Mouse (Mus musculus) liver, embryonic 13.5 days (tissue): ENCODE measurements around the gene Dok1. TPM values are rescaled to one million over a fixed set of nuclear protein-coding genes. Genes with fewer than 3 reads are reported as not detected.

Experiments
- ATAC-seq: fragments of 200-750 bp; cut with Nextera tagmentation; 2 replicates; pipeline ENCODE4 v1.8.0; 2017; ENCODE audit warnings: low read depth, mild to moderate bottlenecking, moderate number of reproducible peaks, moderate library complexity
- DNase-seq: peaks from one replicate; pipeline ENCODE4 v3.0.0; 2022
- H3K27ac ChIP-seq: fragments of 300-500 bp; sonication (generic); 2 replicates; pipeline ENCODE4 v1.5.1; 2015; ENCODE audit warnings: moderate library complexity, mild to moderate bottlenecking, inconsistent platforms
- H3K27me3 ChIP-seq: fragments of 300-500 bp; sonication (generic); 2 replicates; pipeline ENCODE4 v1.6.1; 2015; ENCODE audit warnings: mild to moderate bottlenecking, inconsistent platforms
- H3K36me3 ChIP-seq: fragments of 300-500 bp; sonication (generic); 2 replicates; pipeline ENCODE4 v1.6.1; 2015; ENCODE audit warnings: mild to moderate bottlenecking, inconsistent platforms
- H3K4me1 ChIP-seq: fragments of 300-500 bp; sonication (generic); replicated peaks from 2 replicates; pipeline ENCODE4 v1.6.1; 2015; ENCODE audit warnings: inconsistent platforms
- H3K4me2 ChIP-seq: fragments of 300-500 bp; sonication (generic); 2 replicates; pipeline ENCODE4 v1.6.1; 2015; ENCODE audit warnings: inconsistent platforms, mild to moderate bottlenecking, moderate library complexity
- H3K4me3 ChIP-seq: fragments of 300-500 bp; sonication (generic); replicated peaks from 2 replicates; pipeline ENCODE4 v1.5.1; 2015; ENCODE audit warnings: mild to moderate bottlenecking, inconsistent platforms
- H3K9ac ChIP-seq: fragments of 300-500 bp; sonication (generic); 2 replicates; pipeline ENCODE4 v1.6.1; 2015; ENCODE audit warnings: mild to moderate bottlenecking, inconsistent platforms
- H3K9me3 ChIP-seq: fragments of 300-500 bp; sonication (generic); replicated peaks from 2 replicates; pipeline ENCODE4 v1.6.1; 2016; ENCODE audit warnings: inconsistent platforms
- WGBS: fragments of 180-500 bp; shearing (Covaris S2); methylation state at CpG from one replicate; pipeline ENCODE4 v1.1.7; 2015; ENCODE audit not compliant: insufficient replicate concordance; 5-methylcytosine and 5-hydroxymethylcytosine counted together
- polyA plus RNA-seq: library from polyadenylated mRNA; unstranded; fragments of >200 nt; fragmentation: Nextera tagmentation; extraction: Ambion mirVana; gene quantifications from 2 replicates; pipeline ENCODE4 v1.2.1, GENCODE M21; 2015

Gene Dok1
- polyA plus RNA-seq, 1 experiment from 2014 or later, result 20.2 TPM

- H3K27ac ChIP-seq, result no peak overlapping the region
- no peaks in the 10 kb centered on the region for H3K36me3 ChIP-seq
- ATAC-seq (no peak), DNase-seq (no peak)
- peak overlapping the region; percentile 53 for H3K4me2 ChIP-seq
- no peak overlapping the region for H3K9ac ChIP-seq
- H3K4me3 ChIP-seq, result peak overlapping the region; percentile 38
- H3K9me3 ChIP-seq, result no peaks in the 10 kb centered on the region
- peaks cover 100% of the 10 kb centered on the region for H3K27me3 ChIP-seq
- WGBS, result 8% methylated on average over 8 of the region's 8 CpGs
- H3K4me1 ChIP-seq, result peaks cover 34% of the 10 kb centered on the region
These were observed 35.0 kb upstream of the Dok1 start for GRCm38 (mm10) chr6:83068221-83068620.

- ATAC-seq, result no peak
- Histone ChIP-seq H3K27ac (no peak overlapping the region), H3K4me2 (no peak overlapping the region), H3K9ac (no peak overlapping the region), H3K36me3 (no peaks in the 10 kb centered on the region), H3K4me3 (no peak overlapping the region), H3K4me1 (peaks cover 32% of the 10 kb centered on the region), H3K9me3 (no peaks in the 10 kb centered on the region), H3K27me3 (peaks cover 100% of the 10 kb centered on the region)
- WGBS, result 31% methylated on average over 6 of the region's 6 CpGs
- no peak for DNase-seq
These were observed 33.2 kb upstream of the Dok1 start for GRCm38 (mm10) chr6:83066441-83066840.

DNA sequence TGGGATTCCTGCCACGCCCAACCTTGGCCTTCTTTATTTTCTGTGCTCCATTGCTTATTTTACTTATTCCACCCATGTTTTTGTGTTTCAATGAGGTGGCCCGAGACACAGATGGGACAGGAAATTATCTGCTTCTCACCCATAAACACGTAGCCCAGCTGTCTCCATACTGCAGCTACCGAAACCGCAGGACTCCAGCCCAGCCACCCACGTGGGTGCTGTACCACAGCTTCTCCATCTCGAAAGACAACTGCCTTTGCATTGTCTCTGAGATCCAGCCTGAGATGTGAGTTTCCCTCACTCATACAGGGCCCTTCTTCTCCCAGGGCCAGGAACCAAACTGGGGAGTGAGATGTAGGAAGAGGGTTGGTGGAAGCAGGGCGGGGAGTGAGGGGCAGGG lies 32.7 kb upstream of the Dok1 start:
- Histone ChIP-seq H3K4me3 (no peak overlapping the region), H3K27me3 (peaks cover 100% of the 10 kb centered on the region), H3K9ac (no peak overlapping the region), H3K4me2 (no peak overlapping the region), H3K9me3 (no peaks in the 10 kb centered on the region), H3K36me3 (0 out of 2 replicates have a peak, but pooled peaks cover 4% of the 10 kb centered on the region), H3K4me1 (peaks cover 28% of the 10 kb centered on the region), H3K27ac (no peak overlapping the region)
- DNase-seq, result no peak
- ATAC-seq, result no peak
- 38% methylated on average over 8 of the region's 8 CpGs for WGBS

DNA sequence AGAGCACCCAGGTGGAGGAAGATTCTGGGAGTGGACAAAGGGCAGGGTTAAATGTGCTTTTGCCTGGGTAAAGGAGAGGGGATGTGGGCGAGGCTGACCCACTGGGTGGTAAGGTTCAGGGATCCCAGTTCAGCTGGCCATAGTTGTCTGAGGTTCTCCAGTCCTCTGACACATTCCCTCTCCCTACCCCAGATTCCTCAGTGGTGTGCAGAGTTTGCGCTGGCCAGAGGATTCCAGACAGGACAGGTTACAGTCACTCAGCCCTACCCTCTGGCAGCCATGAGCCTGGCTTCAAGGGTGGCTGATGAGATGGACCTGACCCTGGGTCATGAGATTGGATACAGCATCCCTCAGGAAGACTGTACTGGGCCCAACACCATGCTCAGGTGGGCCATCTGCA lies 25.5 kb upstream of the Dok1 start:
- ATAC-seq, result no peak
- Histone ChIP-seq H3K9ac (peak overlapping the region; percentile 52), H3K9me3 (no peaks in the 10 kb centered on the region), H3K36me3 (peaks cover 33% of the 10 kb centered on the region), H3K4me1 (peaks cover 37% of the 10 kb centered on the region), H3K4me2 (peak overlapping the region; percentile 51), H3K4me3 (peak overlapping the region; percentile 41), H3K27ac (peak overlapping the region; percentile 56; the same call in 1 of the 2 replicates), H3K27me3 (peaks cover 41% of the 10 kb centered on the region)
- no peak for DNase-seq
- WGBS, result 78% methylated on average over 2 of the region's 2 CpGs

- Histone ChIP-seq H3K27me3 (peaks cover 32% of the 10 kb centered on the region), H3K4me1 (peaks cover 44% of the 10 kb centered on the region), H3K36me3 (peaks cover 33% of the 10 kb centered on the region), H3K27ac (peak within 1 kb of the TSS; percentile 56), H3K4me3 (peak within 1 kb of the TSS; percentile 100), H3K9me3 (no peaks in the 10 kb centered on the region), H3K4me2 (peak within 1 kb of the TSS; percentile 51), H3K9ac (peak within 1 kb of the TSS; percentile 100)
- WGBS, result 73% methylated on average over 3 of the region's 3 CpGs
- no peak for ATAC-seq
- DNase-seq, result no peak
These were observed 24.5 kb upstream of the Dok1 start, which contains the start of gene Dqx1 for GRCm38 (mm10) chr6:83057790-83058189. Gene Dqx1, plus strand, starts transcription at chr6:83057844.

DNA sequence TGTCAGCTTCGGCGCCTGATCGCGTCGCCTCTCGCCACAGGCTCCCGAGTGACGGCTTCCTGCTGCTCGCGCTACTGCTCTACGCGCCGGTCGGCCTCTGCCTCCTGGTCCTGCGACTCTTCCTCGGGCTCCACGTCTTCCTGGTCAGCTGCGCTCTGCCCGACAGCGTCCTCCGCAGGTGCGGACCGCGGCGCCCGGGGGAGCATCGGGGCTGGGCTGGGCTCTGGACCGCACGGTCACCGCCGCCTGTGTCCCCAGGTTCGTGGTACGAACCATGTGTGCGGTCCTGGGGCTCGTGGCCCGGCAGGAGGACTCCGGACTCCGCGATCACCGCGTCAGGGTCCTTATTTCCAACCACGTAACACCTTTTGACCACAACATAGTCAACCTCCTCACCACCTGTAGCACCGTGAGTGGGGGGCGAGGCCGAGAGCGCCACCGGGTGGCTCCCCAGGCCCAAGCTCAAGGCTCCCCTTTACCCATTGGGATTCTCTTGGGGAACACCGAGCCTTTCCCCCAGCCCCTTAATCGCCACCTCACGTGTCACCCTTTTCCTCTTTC lies 21.7 kb upstream of the Dok1 start, which contains the start of gene Htra2:
TSS of gene Htra2 (minus strand) at position 403 of the 561 bp plus-strand sequence.
- Histone ChIP-seq H3K36me3 (peaks cover 54% of the 10 kb centered on the region), H3K27me3 (peaks cover 5% of the 10 kb centered on the region), H3K9ac (peak within 1 kb of the TSS; percentile 100), H3K27ac (peak within 1 kb of the TSS; percentile 97), H3K4me1 (peaks cover 65% of the 10 kb centered on the region), H3K4me3 (peak within 1 kb of the TSS; percentile 100), H3K9me3 (no peaks in the 10 kb centered on the region), H3K4me2 (peak within 1 kb of the TSS; percentile 97)
- DNase-seq (no peak), ATAC-seq (peak; percentile 14)
- under 1% methylated on average over 50 of the region's 50 CpGs for WGBS

DNA sequence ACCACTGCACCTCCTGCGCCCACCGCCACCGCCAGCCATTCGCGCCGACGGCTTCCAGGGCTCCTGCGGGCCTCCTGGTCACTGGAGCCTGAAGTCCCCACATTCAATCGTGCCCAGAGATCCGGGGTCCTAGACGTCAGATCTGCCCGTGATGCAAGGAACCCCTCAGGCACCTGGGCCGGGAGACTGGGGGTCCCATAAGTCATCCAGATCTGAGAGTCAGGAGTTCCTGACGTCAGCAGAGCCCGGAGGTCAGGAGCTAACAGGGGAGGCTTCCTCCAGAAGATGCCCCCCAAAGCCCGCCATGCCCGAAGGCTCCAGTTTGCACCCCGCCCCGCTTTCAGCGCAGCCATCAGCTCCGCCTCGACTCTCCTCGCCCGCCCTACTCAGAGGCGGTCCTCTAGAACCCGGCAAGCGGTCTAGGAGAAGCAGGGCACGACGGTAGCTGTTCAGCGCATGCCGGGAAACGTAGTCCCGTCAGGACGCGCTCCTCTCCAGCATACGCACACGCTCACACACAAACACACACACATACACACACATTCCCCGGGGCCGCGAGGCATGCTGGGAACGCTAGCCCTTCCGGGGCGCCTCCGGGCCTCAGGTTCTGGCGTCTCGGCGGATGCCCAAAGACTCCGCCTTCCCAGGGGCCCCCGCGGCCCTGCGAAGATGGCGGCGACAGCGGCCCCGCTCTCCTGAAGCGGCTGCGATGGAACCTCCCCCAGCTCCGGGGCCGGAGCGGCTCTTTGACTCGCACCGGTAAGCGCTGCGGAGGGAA lies 21.0 kb upstream of the Dok1 start, which contains the start of gene Aup1:
TSS of gene Aup1 (plus strand) at position 448 of the 778 bp plus-strand sequence.
- H3K9me3 ChIP-seq, result no peaks in the 10 kb centered on the region
- under 1% methylated on average over 64 of the region's 64 CpGs for WGBS
- peak within 1 kb of the TSS; percentile 100 for H3K9ac ChIP-seq
- H3K27me3 ChIP-seq, result 0 out of 2 replicates have a peak, but pooled peaks cover 4% of the 10 kb centered on the region
- H3K36me3 ChIP-seq, result peaks cover 54% of the 10 kb centered on the region
- H3K4me2 ChIP-seq, result peak within 1 kb of the TSS; percentile 97
- DNase-seq (peak; percentile 98), ATAC-seq (peak; percentile 95)
- H3K4me3 ChIP-seq, result peak within 1 kb of the TSS; percentile 100
- H3K4me1 ChIP-seq, result peaks cover 65% of the 10 kb centered on the region
- H3K27ac ChIP-seq, result peak within 1 kb of the TSS; percentile 97

DNA sequence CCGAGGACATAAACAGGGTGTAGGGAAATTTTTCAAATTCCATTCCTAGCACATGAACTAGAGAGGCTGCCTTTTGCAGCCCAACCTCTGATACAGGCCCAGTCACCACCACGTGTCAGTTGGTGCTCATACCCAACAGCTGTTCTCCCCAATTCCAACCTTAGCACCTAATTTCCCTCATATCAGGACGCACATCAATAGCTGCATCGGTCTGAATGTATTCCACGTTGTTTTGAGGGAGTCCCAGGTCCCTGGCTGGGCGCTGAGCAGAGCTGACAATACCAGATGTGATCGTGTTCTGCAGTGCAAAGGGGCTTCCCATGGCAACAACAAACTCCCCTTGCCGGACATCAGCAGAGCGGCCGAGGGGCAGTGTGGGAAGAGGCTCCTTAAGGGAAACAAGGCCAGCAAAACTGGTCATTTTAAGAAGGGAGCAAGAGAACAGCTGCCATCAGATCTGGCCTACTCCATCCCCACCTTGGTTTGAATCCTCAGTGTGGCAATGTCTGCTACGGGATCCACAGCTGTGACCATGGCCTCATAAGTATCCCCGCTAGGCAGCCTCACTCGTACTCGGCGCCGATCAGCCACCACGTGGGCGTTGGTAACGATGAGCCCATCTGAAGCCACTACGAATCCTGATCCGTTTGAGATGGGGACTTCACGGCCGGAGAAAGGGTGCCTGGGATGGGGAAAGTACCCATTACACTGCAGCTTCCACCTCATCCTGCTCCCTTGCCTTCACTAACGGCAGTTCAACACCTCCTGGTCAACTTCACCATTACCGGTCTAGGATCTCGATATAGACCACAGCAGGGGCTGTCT lies 20.1 kb upstream of the Dok1 start:
- Histone ChIP-seq H3K4me3 (peak overlapping the region; percentile 100), H3K9ac (peak overlapping the region; percentile 100), H3K9me3 (no peaks in the 10 kb centered on the region), H3K27ac (peak overlapping the region; percentile 97), H3K4me1 (peaks cover 56% of the 10 kb centered on the region), H3K27me3 (0 out of 2 replicates have a peak, but pooled peaks cover 2% of the 10 kb centered on the region), H3K4me2 (peak overlapping the region; percentile 97), H3K36me3 (peaks cover 53% of the 10 kb centered on the region)
- under 1% methylated on average over 26 of the region's 26 CpGs for WGBS
- ATAC-seq (no peak), DNase-seq (peak; percentile 41)

DNA sequence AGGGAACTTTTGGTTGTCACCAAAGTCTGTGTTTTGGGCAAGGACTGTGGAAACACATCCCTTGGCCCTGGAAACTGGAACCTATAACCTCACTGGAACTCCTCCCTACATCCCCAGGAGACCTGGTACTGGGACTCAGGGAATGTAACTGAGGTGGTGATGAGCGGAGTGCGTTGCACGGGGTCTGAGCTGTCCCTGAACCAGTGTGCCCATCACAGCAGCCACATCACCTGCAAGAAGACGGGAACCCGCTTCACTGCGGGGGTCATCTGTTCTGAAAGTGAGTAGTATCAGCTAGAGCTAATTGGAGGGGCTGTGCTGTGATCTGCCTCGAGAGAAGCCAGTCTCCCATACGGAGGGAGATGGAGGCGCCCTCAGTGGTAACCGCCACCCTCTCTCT lies 16.1 kb upstream of the Dok1 start:
- Histone ChIP-seq H3K9ac (no peak overlapping the region), H3K36me3 (peaks cover 27% of the 10 kb centered on the region), H3K4me1 (peaks cover 37% of the 10 kb centered on the region), H3K4me3 (no peak overlapping the region), H3K27me3 (no peaks in the 10 kb centered on the region), H3K4me2 (no peak overlapping the region), H3K27ac (0 out of 2 replicates have a peak overlapping the region, but pooled peaks have one; percentile 11), H3K9me3 (no peaks in the 10 kb centered on the region)
- ATAC-seq, result no peak
- 60% methylated on average over 10 of the region's 10 CpGs for WGBS
- no peak for DNase-seq

GRCm38 (mm10) chr6:83044742-83045141 lies 11.5 kb upstream of the Dok1 start:
- no peaks in the 10 kb centered on the region for H3K27me3 ChIP-seq
- no peak for ATAC-seq
- WGBS, result 66% methylated on average over 9 of the region's 9 CpGs

GRCm38 (mm10) chr6:83043993-83044392 lies 10.7 kb upstream of the Dok1 start:
- no peak for DNase-seq
- Histone ChIP-seq H3K4me3 (no peak overlapping the region), H3K27ac (no peak overlapping the region), H3K27me3 (no peaks in the 10 kb centered on the region), H3K9me3 (no peaks in the 10 kb centered on the region), H3K9ac (no peak overlapping the region), H3K4me1 (peaks cover 24% of the 10 kb centered on the region), H3K4me2 (no peak overlapping the region), H3K36me3 (no peaks in the 10 kb centered on the region)
- 72% methylated on average over 5 of the region's 5 CpGs for WGBS
- ATAC-seq, result no peak

More at GRCm38 (mm10) chr6:83044742-83045141, 11.5 kb upstream of the Dok1 start:
- DNase-seq, result no peak
- H3K9me3 ChIP-seq, result no peaks in the 10 kb centered on the region
- peaks cover 18% of the 10 kb centered on the region for H3K4me1 ChIP-seq
- no peak overlapping the region for H3K4me3 ChIP-seq
- H3K9ac ChIP-seq, result no peak overlapping the region
- no peaks in the 10 kb centered on the region for H3K36me3 ChIP-seq
- no peak overlapping the region for H3K27ac ChIP-seq
- no peak overlapping the region for H3K4me2 ChIP-seq
